Mouse (Mus musculus): Measurements from ENCODE around the gene Gzmf.
"Not testable (repeated sequence)": the region's sequence is repeated elsewhere in the genome, so short reads cannot be mapped to it uniquely, and the experiment has no call there.

The Gzmf gene

GRCm38 (mm10) chr14:56211317-56211716 is at the start of gene Gzmf:
Gzmf (minus strand) TSS chr14:56211417.
- no peak for DNase-seq

DNA sequence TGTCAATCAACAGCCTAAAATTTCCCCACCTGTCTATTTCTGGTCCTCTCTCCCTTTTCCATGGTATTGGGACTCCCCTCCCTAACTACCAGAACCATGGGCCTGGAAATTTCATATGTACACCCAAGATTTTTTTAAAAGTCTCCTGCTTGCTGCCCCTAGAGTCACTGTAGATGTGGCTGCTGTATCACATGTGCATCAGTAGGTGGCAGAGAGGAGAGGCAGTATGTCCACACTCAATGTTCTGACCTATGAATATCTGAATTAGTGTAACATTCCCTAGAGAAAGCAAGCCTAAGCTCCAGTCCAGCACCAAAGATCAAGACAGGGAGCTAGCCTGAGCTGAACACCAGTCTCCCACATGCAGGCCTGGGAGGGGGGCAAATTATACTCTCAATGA is 29.2 kb upstream of the Gzmf start:
- no peak for DNase-seq

DNA sequence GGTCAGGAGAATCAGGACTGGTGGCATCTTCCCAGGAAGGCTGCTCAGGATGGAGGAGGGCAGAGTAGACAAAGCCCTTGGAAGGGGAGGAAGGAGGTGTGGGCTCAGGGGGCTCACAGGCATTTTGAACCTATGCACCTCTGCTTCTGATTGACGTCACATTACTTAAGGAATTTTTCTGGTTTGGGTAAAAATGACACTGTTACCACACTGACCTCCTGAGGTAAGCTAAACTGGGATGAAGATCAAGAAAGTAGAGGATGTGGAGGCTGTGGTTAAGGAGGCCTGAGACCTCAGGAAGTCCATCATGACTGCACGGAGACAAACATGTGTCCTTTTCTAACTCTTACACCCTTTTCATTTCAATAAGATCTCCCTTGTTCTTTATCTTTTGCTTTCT is 23.3 kb upstream of the Gzmf start, which contains the start of gene Gzmc:
Gene Gzmc (minus strand): TSS at position 101 of the 400 bp plus-strand sequence.
- no peak for DNase-seq

- no peak for DNase-seq
These were observed 5.6 kb downstream of the Gzmf start for GRCm38 (mm10) chr14:56205613-56206012.

- DNase-seq: peak; percentile 48
These were observed 6.2 kb downstream of the Gzmf start for GRCm38 (mm10) chr14:56205021-56205420.

GRCm38 (mm10) chr14:56203975-56204374 is 7.2 kb downstream of the Gzmf start:
- peak; percentile 72 for DNase-seq

GRCm38 (mm10) chr14:56186946-56187345 is 24.3 kb downstream of the Gzmf start:
- DNase-seq: no peak

DNA sequence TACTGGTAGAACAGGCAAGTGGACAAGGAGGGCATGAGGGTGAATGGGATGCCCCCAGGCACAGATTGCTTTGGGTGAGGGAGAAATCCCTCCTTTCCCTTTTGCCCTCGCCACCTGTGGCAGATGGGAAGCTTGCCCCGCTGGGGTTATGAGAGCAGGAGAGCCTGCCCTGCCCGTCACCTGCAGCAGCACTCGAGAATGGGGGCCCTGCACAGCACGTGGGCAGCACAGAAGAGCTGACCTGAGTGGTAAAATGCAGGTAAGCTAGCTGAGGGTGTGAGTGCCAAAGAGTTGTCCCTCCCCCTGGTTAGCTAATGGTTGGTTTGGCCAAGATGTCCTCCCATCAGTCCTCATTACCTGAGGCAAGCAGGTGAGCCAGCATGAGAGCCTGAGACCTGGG is 24.7 kb downstream of the Gzmf start:
- DNase-seq: no peak

- peak; percentile 60 for DNase-seq
These were observed 33.6 kb downstream of the Gzmf start for GRCm38 (mm10) chr14:56177651-56178050.

- DNase-seq: no peak
These were observed 36.7 kb downstream of the Gzmf start, which contains the start of gene Gzmn for GRCm38 (mm10) chr14:56174499-56174898. Gzmn (minus strand) TSS chr14:56174599.

DNA sequence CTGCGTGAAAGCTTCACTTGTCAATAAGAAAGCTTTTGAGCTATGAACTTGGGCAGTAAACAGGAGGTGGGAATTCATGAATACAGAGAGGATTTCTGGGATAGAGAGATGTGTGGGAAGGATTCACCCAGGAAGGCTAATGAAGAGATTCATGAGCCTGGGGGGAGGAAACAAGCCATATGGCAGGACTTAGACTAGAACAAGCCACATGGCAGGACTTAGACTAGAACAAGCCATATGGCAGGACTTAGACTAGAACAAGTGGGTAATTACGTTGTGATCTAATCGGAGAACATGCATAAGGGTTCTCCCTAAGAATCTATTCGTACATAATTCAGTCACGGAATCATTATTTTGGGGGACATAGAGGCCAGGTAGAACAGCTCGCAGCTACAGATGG is 37.8 kb downstream of the Gzmf start:
- no peak for DNase-seq

GRCm38 (mm10) chr14:56172744-56173143 is 38.5 kb downstream of the Gzmf start:
- DNase-seq: no peak

DNA sequence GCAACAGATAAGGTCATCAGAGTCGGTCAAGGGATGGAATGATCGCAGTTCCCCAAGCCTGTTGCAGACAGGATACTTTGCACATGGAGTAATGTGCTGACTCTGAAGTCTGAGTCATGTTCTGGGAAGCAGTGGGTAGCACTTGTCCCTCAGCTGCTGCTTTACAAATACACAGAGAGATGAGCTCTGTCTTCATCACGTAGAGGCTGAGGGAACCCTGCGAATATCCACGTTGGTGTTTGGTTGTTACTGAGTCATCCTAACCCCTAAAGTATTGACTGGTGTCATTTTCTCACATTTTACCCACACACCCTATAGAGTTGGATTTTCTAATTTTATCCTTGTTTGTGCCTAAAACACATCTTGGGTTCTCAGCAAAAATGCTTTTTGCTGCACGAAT is 43.2 kb downstream of the Gzmf start:
- DNase-seq: no peak

GRCm38 (mm10) chr14:56162109-56162508 is 49.1 kb downstream of the Gzmf start:
- no peak for DNase-seq

- DNase-seq: not testable (repeated sequence)
These were observed 51.7 kb downstream of the Gzmf start, which contains the start of gene Gzmg for GRCm38 (mm10) chr14:56159479-56159878. Gzmg (minus strand) TSS chr14:56159579.

GRCm38 (mm10) chr14:56155340-56155739 is 55.9 kb downstream of the Gzmf start:
- DNase-seq: no peak
